Mouse (Mus musculus) stomach, embryonic 16.5 days (tissue): ENCODE results near the gene Synpo2l. TPM values are rescaled to one million over a fixed set of nuclear protein-coding genes. Genes with fewer than 3 reads are reported as not detected.
A peak's percentile ranks its signal among the peaks of the same experiment; 100 is the strongest.

Experiments
- ATAC-seq: fragments of 200-750 bp; cut with Nextera tagmentation; 2 replicates; pipeline ENCODE4 v1.8.0; 2017; ENCODE audit warnings: moderate number of reproducible peaks, moderate TSS enrichment; ENCODE audit not compliant: insufficient read depth, low FRiP score
- H3K27ac ChIP-seq: fragments of 300-500 bp; sonication (generic); 2 replicates; pipeline ENCODE4 v1.5.1; 2014; ENCODE audit warnings: low read length
- H3K27me3 ChIP-seq: fragments of 300-500 bp; sonication (generic); 2 replicates; pipeline ENCODE4 v1.6.1; 2014; ENCODE audit warnings: low read length, control low read depth, mixed read lengths; ENCODE audit not compliant: control insufficient read depth, insufficient read depth
- H3K36me3 ChIP-seq: fragments of 300-500 bp; sonication (generic); 2 replicates; pipeline ENCODE4 v1.6.1; 2014; ENCODE audit warnings: low read length; ENCODE audit not compliant: control insufficient read depth, insufficient read depth
- H3K4me1 ChIP-seq: fragments of 300-500 bp; sonication (generic); 2 replicates; pipeline ENCODE4 v1.6.1; 2014; ENCODE audit warnings: low read length, control low read depth, mixed read lengths; ENCODE audit not compliant: control insufficient read depth, insufficient read depth
- H3K4me2 ChIP-seq: fragments of 300-500 bp; sonication (generic); 2 replicates; pipeline ENCODE4 v1.6.1; 2014; ENCODE audit warnings: low read depth, low read length, mixed read lengths
- H3K4me3 ChIP-seq: fragments of 300-500 bp; sonication (generic); replicated peaks from 2 replicates; pipeline ENCODE4 v1.5.1; 2014; ENCODE audit warnings: mild to moderate bottlenecking, low read length
- H3K9ac ChIP-seq: fragments of 300-500 bp; sonication (generic); 2 replicates; pipeline ENCODE4 v1.6.1; 2014; ENCODE audit warnings: low read length
- H3K9me3 ChIP-seq: fragments of 300-500 bp; sonication (generic); replicated peaks from 2 replicates; pipeline ENCODE4 v1.6.1; 2016; ENCODE audit warnings: low read length, control low read depth; ENCODE audit not compliant: control insufficient read depth
- WGBS: fragments of 180-500 bp; shearing (Covaris S2); extraction: QIAGEN DNeasy Blood & Tissue Kit; methylation state at CpG from one replicate; pipeline ENCODE4 v1.1.7; 2014; 5-methylcytosine and 5-hydroxymethylcytosine counted together
- polyA plus RNA-seq: library from polyadenylated mRNA; unstranded; fragments of >200 nt; fragmentation: Nextera tagmentation; extraction: Ambion mirVana; gene quantifications from 2 replicates; pipeline ENCODE4 v1.2.1, GENCODE M21; 2015

Gene Synpo2l
- polyA plus RNA-seq, 1 experiment from 2014 or later = 5.1 TPM

GRCm38 (mm10) chr14:20664436-20664835, 3.7 kb downstream of the Synpo2l start:
- no peaks in the 10 kb centered on the region for H3K9me3 ChIP-seq
- peaks cover 3% of the 10 kb centered on the region; the same call in 1 of the 2 replicates for H3K27me3 ChIP-seq
- 53% methylated on average over 3 of the region's 3 CpGs for WGBS
- H3K4me3 ChIP-seq = no peak overlapping the region
- H3K9ac ChIP-seq = no peak overlapping the region
- H3K27ac ChIP-seq = no peak overlapping the region
- ATAC-seq = no peak
- no peak overlapping the region for H3K4me2 ChIP-seq
- no peaks in the 10 kb centered on the region for H3K36me3 ChIP-seq
- H3K4me1 ChIP-seq = peaks cover 16% of the 10 kb centered on the region

GRCm38 (mm10) chr14:20663601-20664000, 4.6 kb downstream of the Synpo2l start:
- H3K27me3 ChIP-seq = peaks cover 3% of the 10 kb centered on the region; the same call in 1 of the 2 replicates
- no peak overlapping the region for H3K9ac ChIP-seq
- H3K9me3 ChIP-seq = no peaks in the 10 kb centered on the region
- 61% methylated on average over 2 of the region's 2 CpGs for WGBS
- no peak for ATAC-seq
- H3K36me3 ChIP-seq = no peaks in the 10 kb centered on the region
- no peak overlapping the region for H3K4me2 ChIP-seq
- H3K4me1 ChIP-seq = peaks cover 16% of the 10 kb centered on the region
- no peak overlapping the region for H3K27ac ChIP-seq
- no peak overlapping the region for H3K4me3 ChIP-seq

- Histone ChIP-seq H3K4me1 (peaks cover 16% of the 10 kb centered on the region), H3K27me3 (peaks cover 3% of the 10 kb centered on the region; the same call in 1 of the 2 replicates), H3K4me2 (peak overlapping the region; percentile 94; the same call in 1 of the 2 replicates), H3K9ac (peak overlapping the region; percentile 90; the same call in 1 of the 2 replicates), H3K4me3 (no peak overlapping the region), H3K36me3 (no peaks in the 10 kb centered on the region), H3K9me3 (no peaks in the 10 kb centered on the region), H3K27ac (no peak overlapping the region)
- ATAC-seq = no peak
- 74% methylated on average over 3 of the region's 3 CpGs for WGBS
These were observed 5.4 kb downstream of the Synpo2l start for GRCm38 (mm10) chr14:20662740-20663139.

- H3K4me2 ChIP-seq = peak overlapping the region; percentile 94
- 13% methylated on average over 19 of the region's 19 CpGs for WGBS
- H3K9me3 ChIP-seq = no peaks in the 10 kb centered on the region
- peak overlapping the region; percentile 95 for H3K27ac ChIP-seq
- H3K4me1 ChIP-seq = peaks cover 16% of the 10 kb centered on the region
- H3K4me3 ChIP-seq = peak overlapping the region; percentile 77
- H3K27me3 ChIP-seq = peaks cover 3% of the 10 kb centered on the region; the same call in 1 of the 2 replicates
- ATAC-seq = peak; percentile 11
- no peaks in the 10 kb centered on the region for H3K36me3 ChIP-seq
- H3K9ac ChIP-seq = peak overlapping the region; percentile 90
These were observed 6.4 kb downstream of the Synpo2l start for GRCm38 (mm10) chr14:20661661-20662331.

GRCm38 (mm10) chr14:20660827-20661660, 7.1 kb downstream of the Synpo2l start:
- peak overlapping the region; percentile 90 for H3K9ac ChIP-seq
- H3K4me3 ChIP-seq = peak overlapping the region; percentile 77
- H3K9me3 ChIP-seq = no peaks in the 10 kb centered on the region
- no peaks in the 10 kb centered on the region for H3K36me3 ChIP-seq
- H3K27me3 ChIP-seq = peaks cover 3% of the 10 kb centered on the region; the same call in 1 of the 2 replicates
- H3K27ac ChIP-seq = peak overlapping the region; percentile 95
- WGBS = 2% methylated on average over 52 of the region's 52 CpGs
- ATAC-seq = peak; percentile 88
- H3K4me2 ChIP-seq = peak overlapping the region; percentile 94
- peaks cover 16% of the 10 kb centered on the region for H3K4me1 ChIP-seq

- Histone ChIP-seq H3K9me3 (no peaks in the 10 kb centered on the region), H3K27me3 (peaks cover 3% of the 10 kb centered on the region; the same call in 1 of the 2 replicates), H3K4me1 (peaks cover 16% of the 10 kb centered on the region), H3K36me3 (no peaks in the 10 kb centered on the region), H3K9ac (no peak overlapping the region), H3K27ac (no peak overlapping the region), H3K4me3 (no peak overlapping the region), H3K4me2 (no peak overlapping the region)
- WGBS = 97% methylated on average over 7 of the region's 7 CpGs
- no peak for ATAC-seq
These were observed 8.5 kb downstream of the Synpo2l start for GRCm38 (mm10) chr14:20659687-20660086.

GRCm38 (mm10) chr14:20658902-20659301, 9.3 kb downstream of the Synpo2l start:
- no peak overlapping the region for H3K4me2 ChIP-seq
- H3K4me3 ChIP-seq = no peak overlapping the region
- ATAC-seq = no peak
- peaks cover 3% of the 10 kb centered on the region; the same call in 1 of the 2 replicates for H3K27me3 ChIP-seq
- H3K4me1 ChIP-seq = peaks cover 16% of the 10 kb centered on the region
- H3K27ac ChIP-seq = no peak overlapping the region
- H3K9me3 ChIP-seq = no peaks in the 10 kb centered on the region
- H3K9ac ChIP-seq = no peak overlapping the region
- H3K36me3 ChIP-seq = no peaks in the 10 kb centered on the region
- 85% methylated on average over 6 of the region's 6 CpGs for WGBS

GRCm38 (mm10) chr14:20658326-20658725, 9.8 kb downstream of the Synpo2l start:
- Histone ChIP-seq H3K27me3 (peaks cover 3% of the 10 kb centered on the region; the same call in 1 of the 2 replicates), H3K4me3 (no peak overlapping the region), H3K9ac (no peak overlapping the region), H3K36me3 (no peaks in the 10 kb centered on the region), H3K27ac (no peak overlapping the region), H3K9me3 (no peaks in the 10 kb centered on the region), H3K4me1 (peaks cover 16% of the 10 kb centered on the region), H3K4me2 (no peak overlapping the region)
- no peak for ATAC-seq

- H3K9me3 ChIP-seq = no peaks in the 10 kb centered on the region
- H3K27me3 ChIP-seq = no peaks in the 10 kb centered on the region
- no peak within 1 kb of the TSS for H3K27ac ChIP-seq
- H3K36me3 ChIP-seq = no peaks in the 10 kb centered on the region
- H3K4me1 ChIP-seq = peaks cover 6% of the 10 kb centered on the region; the same call in 1 of the 2 replicates
- no peak within 1 kb of the TSS for H3K4me2 ChIP-seq
- ATAC-seq = no peak
- no peak within 1 kb of the TSS for H3K4me3 ChIP-seq
- H3K9ac ChIP-seq = no peak within 1 kb of the TSS
- 48% methylated on average over 11 of the region's 11 CpGs for WGBS
These were observed 11.8 kb downstream of the Synpo2l start, which contains the start of gene Myoz1 for GRCm38 (mm10) chr14:20656361-20656760. TSS of gene Myoz1 (minus strand) at chr14:20656540.
